Mouse (Mus musculus) testis, adult 2 months (tissue): ENCODE measurements around the gene Insig1.

Source experiments
- CTCF ChIP-seq: fragments of 200-500 bp; IDR thresholded peaks from 2 replicates; pipeline ENCODE4 v1.5.1; 2012; ENCODE audit warnings: low read depth, mild to moderate bottlenecking, inconsistent platforms, low read length, moderate library complexity; ENCODE audit not compliant: control insufficient read depth, insufficient read depth, insufficient replicate concordance
- POLR2A ChIP-seq: fragments of 200-500 bp; IDR thresholded peaks from 2 replicates; pipeline ENCODE4 v1.6.1; 2012; ENCODE audit warnings: low read depth, mild to moderate bottlenecking, inconsistent platforms, low read length, moderate library complexity; ENCODE audit not compliant: control insufficient read depth

DNA sequence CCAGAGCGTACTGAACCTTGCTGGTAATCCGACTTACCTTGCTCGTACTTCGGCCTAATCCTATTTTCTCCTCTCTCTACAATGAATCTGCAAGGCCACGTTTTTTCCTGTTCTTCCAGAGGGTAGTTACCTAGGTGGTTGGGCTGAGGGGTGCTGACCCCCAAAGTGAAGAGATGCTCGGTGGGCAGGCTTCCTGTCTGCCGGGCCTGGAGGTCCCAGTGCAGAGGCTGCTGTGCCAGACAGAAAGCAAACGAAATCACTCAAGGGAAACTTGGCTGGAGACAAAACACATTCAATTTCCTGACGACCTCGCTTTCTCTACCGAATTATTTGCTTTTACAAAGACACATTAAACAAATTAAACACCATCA lies 52.3 kb downstream of the Insig1 start:
- TF ChIP-seq POLR2A (no peak), CTCF (no peak)
